Mouse (Mus musculus) gastrocnemius, adult 2 months (tissue): ENCODE measurements around the gene Ing4. TPM values are rescaled to one million over a fixed set of nuclear protein-coding genes. Genes with fewer than 3 reads are reported as not detected.
"Not testable (repeated sequence)": the region's sequence is repeated elsewhere in the genome, so short reads cannot be mapped to it uniquely, and the experiment has no call there.

ENCODE experiments used
- DNase-seq: peaks from one replicate; pipeline ENCODE4 v3.0.0; 2022
- H3K27ac ChIP-seq: fragments of 200-600 bp; 2 replicates; pipeline ENCODE4 v1.8.1; 2022; ENCODE audit warnings: mild to moderate bottlenecking
- H3K4me3 ChIP-seq: fragments of 200-600 bp; 2 replicates; pipeline ENCODE4 v1.8.1; 2022; ENCODE audit warnings: mild to moderate bottlenecking, moderate library complexity
- CTCF ChIP-seq: fragments of 200-600 bp; IDR thresholded peaks from 2 replicates; pipeline ENCODE4 v1.8.1; 2022; ENCODE audit warnings: antibody characterized with exemption, mild to moderate bottlenecking, moderate library complexity
- intact Hi-C: fragments of 180-260 bp; cut with DNase I; formaldehyde crosslinking; loops from one replicate; pipeline ENCODE4 v1.15.1; 2025
- total RNA-seq, 2 experiments: library from RNA; stranded (reverse); gene quantifications; 2 replicates each; pipeline ENCODE4 v1.2.3; 2021

Gene Ing4
- total RNA-seq, 2 experiments from 2014 or later: 26.8 to 28.3 TPM

- TF ChIP-seq CTCF: no peak
- intact Hi-C loops: loop anchor here (1.0 to 5.0 kb wide), 3 partner anchors 31 to 296 kb away; partner anchors contain the start of genes Emg1, Ing4 and Phb2
- peak overlapping the region; percentile 95 for H3K4me3 ChIP-seq
- DNase-seq: no peak
- peak overlapping the region; percentile 97 for H3K27ac ChIP-seq
Observed at GRCm38 (mm10) chr6:125008060-125008459, 31.5 kb upstream of the Ing4 start.

- no peak for TF ChIP-seq CTCF
- DNase-seq: peak; percentile 98
- H3K27ac ChIP-seq: peak overlapping the region; percentile 97
- intact Hi-C loops: loop anchor here (1.0 to 5.0 kb wide), 5 partner anchors 31 to 296 kb away; partner anchors contain the start of genes Cops7a, Emg1, Ing4 and Phb2
- peak overlapping the region; percentile 95 for H3K4me3 ChIP-seq
Observed at GRCm38 (mm10) chr6:125008586-125009128, 30.9 kb upstream of the Ing4 start.

DNA sequence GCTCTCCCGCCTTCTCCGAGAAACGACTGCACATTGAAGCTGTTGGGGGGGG lies 30.6 kb upstream of the Ing4 start, which contains the start of gene Zfp384:
Gene Zfp384 (plus strand): TSS at position 17 of the 52 bp plus-strand sequence.
- peak within 1 kb of the TSS; percentile 95 for H3K4me3 ChIP-seq
- no peak for DNase-seq
- TF ChIP-seq CTCF: no peak
- H3K27ac ChIP-seq: peak within 1 kb of the TSS; percentile 97
- intact Hi-C loops: loop anchor here (1.0 to 5.0 kb wide), 4 partner anchors 44 to 297 kb away; partner anchors contain the start of genes Cops7a, Emg1 and Phb2

DNA sequence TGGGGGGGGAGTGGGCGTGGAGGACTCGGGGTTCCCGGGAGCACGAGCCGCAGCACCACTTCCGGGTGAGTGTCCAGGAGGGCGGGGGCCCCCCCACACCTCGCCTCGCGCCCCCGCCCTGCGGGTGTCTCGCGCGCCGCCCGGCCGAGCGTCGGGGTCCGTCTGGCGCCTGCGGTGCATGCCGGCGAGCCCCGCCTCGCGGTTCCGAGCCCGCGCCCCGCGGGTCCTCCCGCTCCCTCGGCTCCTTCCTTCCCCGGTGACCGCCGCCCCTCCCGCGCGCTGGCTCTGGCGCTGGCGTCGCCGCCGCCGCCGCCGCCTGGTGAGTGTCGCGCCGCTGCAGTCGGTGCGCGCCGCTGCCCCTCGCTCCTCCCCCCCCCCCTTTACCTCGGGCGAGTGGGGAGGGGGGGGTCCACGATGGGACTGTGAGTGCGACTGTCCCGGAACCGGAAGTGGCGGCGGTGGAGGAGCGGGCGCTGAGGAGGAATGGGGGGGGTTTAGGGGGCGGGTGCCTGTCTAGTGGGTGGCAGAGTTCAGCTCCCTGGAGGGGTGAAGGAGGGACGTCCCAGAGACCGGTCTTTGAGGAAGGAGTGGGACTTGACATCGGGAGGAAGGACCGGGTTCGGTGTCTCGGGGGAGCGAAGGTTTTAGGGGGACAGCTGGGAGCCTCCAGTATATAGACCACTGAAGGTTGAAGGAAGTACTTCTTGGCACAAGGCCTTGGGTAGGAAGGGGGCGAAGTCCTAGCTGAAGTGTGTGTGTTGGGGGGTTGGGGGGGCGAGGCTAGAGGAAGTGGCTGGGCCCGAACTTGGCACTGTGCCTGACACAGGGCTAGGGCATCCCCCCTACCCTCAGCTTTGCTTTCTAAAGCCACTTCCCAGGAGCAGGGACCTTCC lies 30.1 kb upstream of the Ing4 start:
- intact Hi-C loops: loop anchor here (1.0 to 5.0 kb wide), 4 partner anchors 44 to 297 kb away; partner anchors contain the start of genes Cops7a, Emg1 and Phb2

DNA sequence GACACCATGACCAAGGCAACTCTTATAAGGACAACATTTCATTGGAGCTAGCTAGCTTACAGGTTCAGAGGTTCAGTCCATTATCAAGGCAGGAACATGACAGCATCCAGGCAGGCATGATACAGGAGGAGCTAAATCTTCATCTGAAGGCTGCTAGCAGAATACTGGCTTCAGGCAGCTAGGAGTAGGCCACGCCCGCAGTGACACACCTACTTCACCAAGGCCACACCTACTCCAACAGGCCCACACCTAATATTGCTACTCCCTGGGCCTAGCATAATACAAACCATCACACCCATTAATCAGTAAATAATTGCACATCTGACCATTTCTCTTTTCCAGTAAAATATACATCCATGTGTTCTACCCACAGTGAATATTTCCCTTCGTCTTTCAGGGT lies 21.9 kb upstream of the Ing4 start:
- intact Hi-C loops: no loop called here
- DNase-seq: no peak

More for the DNA sequence above, 30.1 kb upstream of the Ing4 start:
- no peak for TF ChIP-seq CTCF
- peak overlapping the region; percentile 97 for H3K27ac ChIP-seq
- DNase-seq: peak; percentile 93
- H3K4me3 ChIP-seq: peak overlapping the region; percentile 95

DNA sequence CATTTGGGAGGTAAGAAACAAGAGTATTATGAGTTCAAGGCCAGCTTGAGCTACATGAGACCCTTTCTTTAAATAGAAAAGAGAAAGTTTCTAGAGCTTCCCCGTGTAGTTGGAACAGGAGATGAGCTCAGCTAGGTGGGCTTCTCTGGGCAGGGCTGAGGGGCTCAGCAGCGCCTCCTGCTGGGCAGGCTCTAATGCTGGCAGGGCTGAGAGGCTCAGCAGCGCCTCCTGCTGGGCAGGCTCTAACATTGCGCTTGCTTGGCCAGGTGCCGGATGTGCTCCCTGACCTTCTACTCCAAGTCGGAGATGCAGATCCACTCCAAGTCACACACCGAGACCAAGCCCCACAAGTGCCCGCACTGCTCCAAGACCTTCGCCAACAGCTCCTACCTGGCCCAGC lies 9.0 kb upstream of the Ing4 start:
- H3K27ac ChIP-seq, intact Hi-C loops, H3K4me3 ChIP-seq: not testable (repeated sequence)
- TF ChIP-seq CTCF: peak; percentile 86
- DNase-seq: peak; percentile 59

More for the DNA sequence above, 21.9 kb upstream of the Ing4 start:
- Histone ChIP-seq H3K4me3 (no peak overlapping the region), H3K27ac (no peak overlapping the region)
- no peak for TF ChIP-seq CTCF

DNA sequence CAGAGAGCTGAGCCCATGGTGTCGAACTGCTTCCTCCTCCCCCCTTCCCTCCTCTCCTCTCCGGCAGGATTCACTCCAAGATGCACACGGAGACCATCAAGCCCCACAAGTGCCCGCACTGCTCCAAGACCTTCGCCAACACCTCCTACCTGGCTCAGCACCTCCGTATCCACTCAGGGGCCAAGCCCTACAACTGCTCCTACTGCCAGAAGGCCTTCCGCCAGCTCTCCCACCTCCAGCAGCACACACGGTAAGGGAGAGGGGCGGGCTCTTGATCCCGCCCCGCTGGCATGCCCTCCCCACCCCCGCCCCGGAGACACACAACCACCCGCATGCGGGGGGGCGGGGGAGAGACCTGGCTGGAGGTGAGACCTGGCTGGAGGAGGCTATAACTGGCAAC lies 8.0 kb upstream of the Ing4 start:
- no peak for DNase-seq
- intact Hi-C loops: no loop called here
- H3K4me3 ChIP-seq: no peak overlapping the region
- no peak overlapping the region for H3K27ac ChIP-seq
- no peak for TF ChIP-seq CTCF

GRCm38 (mm10) chr6:125038666-125039065 lies 894 bp upstream of the Ing4 start:
- DNase-seq: no peak
- peak overlapping the region; percentile 88 for H3K27ac ChIP-seq
- intact Hi-C loops: loop anchor here (1.0 to 5.0 kb wide), 3 partner anchors 30 to 326 kb away; partner anchors contain the start of genes Cops7a, Emg1 and Phb2
- no peak for TF ChIP-seq CTCF
- H3K4me3 ChIP-seq: peak overlapping the region; percentile 88

DNA sequence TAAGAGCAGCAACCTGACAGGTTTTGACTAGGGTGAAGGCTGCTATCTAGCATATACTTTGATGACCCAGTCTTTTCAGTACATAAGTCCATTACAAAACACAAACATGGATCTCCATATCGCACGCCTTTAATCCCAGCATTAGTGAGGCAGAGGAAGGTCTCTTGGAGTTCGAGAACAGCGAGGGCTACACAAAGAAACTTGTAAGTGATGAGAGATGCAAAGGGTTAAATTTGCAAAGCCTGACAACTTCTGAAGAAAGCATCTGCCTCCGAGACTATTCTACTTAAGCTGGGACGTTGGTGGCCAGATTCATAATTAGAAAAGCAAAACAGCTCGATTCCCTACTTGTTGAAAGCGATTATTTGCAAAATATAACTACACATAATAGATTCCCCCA lies 429 bp upstream of the Ing4 start:
- DNase-seq: no peak
- TF ChIP-seq CTCF: no peak
- intact Hi-C loops: loop anchor here (1.0 to 5.0 kb wide), 3 partner anchors 31 to 327 kb away; partner anchors contain the start of genes Cops7a, Emg1 and Phb2
- H3K27ac ChIP-seq: peak overlapping the region; percentile 88
- H3K4me3 ChIP-seq: peak overlapping the region; percentile 88

GRCm38 (mm10) chr6:125040221-125040620 lies 661 bp downstream of the Ing4 start:
- intact Hi-C loops: no loop called here
- Histone ChIP-seq H3K27ac (peak overlapping the region; percentile 88), H3K4me3 (peak overlapping the region; percentile 88)
- no peak for DNase-seq
- no peak for TF ChIP-seq CTCF

GRCm38 (mm10) chr6:125041047-125041446 lies 1.5 kb downstream of the Ing4 start:
- no peak for TF ChIP-seq CTCF
- intact Hi-C loops: no loop called here
- Histone ChIP-seq H3K27ac (no peak overlapping the region), H3K4me3 (no peak overlapping the region)
- DNase-seq: no peak

- intact Hi-C loops: no loop called here
- TF ChIP-seq CTCF: no peak
- no peak for DNase-seq
- no peak overlapping the region for H3K4me3 ChIP-seq
- no peak overlapping the region for H3K27ac ChIP-seq
Observed at GRCm38 (mm10) chr6:125042081-125042480, 2.5 kb downstream of the Ing4 start.

- intact Hi-C loops: loop anchor here (1.0 to 5.0 kb wide), 2 partner anchors 38 to 226 kb away; no protein-coding TSS in a partner anchor
- peak; percentile 90 for DNase-seq
- no peak overlapping the region for H3K4me3 ChIP-seq
- TF ChIP-seq CTCF: peak; percentile 90
- no peak overlapping the region for H3K27ac ChIP-seq
Observed at GRCm38 (mm10) chr6:125046691-125047090, 7.1 kb downstream of the Ing4 start.
